Mouse (Mus musculus) midbrain, embryonic 10.5 days (tissue): ENCODE results near the gene Amer3. TPM values are rescaled to one million over a fixed set of nuclear protein-coding genes. Genes with fewer than 3 reads are reported as not detected.
"Not testable (repeated sequence)": the region's sequence is repeated elsewhere in the genome, so short reads cannot be mapped to it uniquely, and the experiment has no call there.

Experiments used
- DNase-seq: peaks from one replicate; pipeline ENCODE4 v3.0.0-alpha.2; 2017; ENCODE audit warnings: low spot score
- H3K27ac ChIP-seq: fragments of 300-500 bp; sonication (generic); replicated peaks from 2 replicates; pipeline ENCODE4 v1.5.1; 2016; ENCODE audit warnings: mild to moderate bottlenecking
- H3K27me3 ChIP-seq: fragments of 300-500 bp; sonication (generic); 2 replicates; pipeline ENCODE4 v1.6.1; 2016; ENCODE audit warnings: low read depth, mild to moderate bottlenecking; ENCODE audit not compliant: poor library complexity, severe bottlenecking
- H3K36me3 ChIP-seq: fragments of 300-500 bp; sonication (generic); 2 replicates; pipeline ENCODE4 v1.6.1; 2016; ENCODE audit warnings: mild to moderate bottlenecking, moderate library complexity
- H3K4me1 ChIP-seq: fragments of 300-500 bp; sonication (generic); 2 replicates; pipeline ENCODE4 v1.6.1; 2016
- H3K4me3 ChIP-seq: fragments of 300-500 bp; sonication (generic); 2 replicates; pipeline ENCODE4 v1.5.1; 2016; ENCODE audit warnings: mild to moderate bottlenecking, moderate library complexity
- H3K9me3 ChIP-seq: fragments of 300-500 bp; sonication (generic); replicated peaks from 2 replicates; pipeline ENCODE4 v1.6.1; 2016; ENCODE audit warnings: mild to moderate bottlenecking
- WGBS: fragments of 180-500 bp; shearing (Covaris S2); methylation state at CpG from one replicate; pipeline ENCODE4 v1.1.7; 2016; 5-methylcytosine and 5-hydroxymethylcytosine counted together
- polyA plus RNA-seq: library from polyadenylated mRNA; unstranded; fragments of >200 nt; fragmentation: Nextera tagmentation; extraction: Ambion mirVana; gene quantifications from 2 replicates; pipeline ENCODE4 v1.2.1, GENCODE M21; 2016

Amer3 gene
- 1.3 and 3.4 TPM in 2 replicates for polyA plus RNA-seq

DNA sequence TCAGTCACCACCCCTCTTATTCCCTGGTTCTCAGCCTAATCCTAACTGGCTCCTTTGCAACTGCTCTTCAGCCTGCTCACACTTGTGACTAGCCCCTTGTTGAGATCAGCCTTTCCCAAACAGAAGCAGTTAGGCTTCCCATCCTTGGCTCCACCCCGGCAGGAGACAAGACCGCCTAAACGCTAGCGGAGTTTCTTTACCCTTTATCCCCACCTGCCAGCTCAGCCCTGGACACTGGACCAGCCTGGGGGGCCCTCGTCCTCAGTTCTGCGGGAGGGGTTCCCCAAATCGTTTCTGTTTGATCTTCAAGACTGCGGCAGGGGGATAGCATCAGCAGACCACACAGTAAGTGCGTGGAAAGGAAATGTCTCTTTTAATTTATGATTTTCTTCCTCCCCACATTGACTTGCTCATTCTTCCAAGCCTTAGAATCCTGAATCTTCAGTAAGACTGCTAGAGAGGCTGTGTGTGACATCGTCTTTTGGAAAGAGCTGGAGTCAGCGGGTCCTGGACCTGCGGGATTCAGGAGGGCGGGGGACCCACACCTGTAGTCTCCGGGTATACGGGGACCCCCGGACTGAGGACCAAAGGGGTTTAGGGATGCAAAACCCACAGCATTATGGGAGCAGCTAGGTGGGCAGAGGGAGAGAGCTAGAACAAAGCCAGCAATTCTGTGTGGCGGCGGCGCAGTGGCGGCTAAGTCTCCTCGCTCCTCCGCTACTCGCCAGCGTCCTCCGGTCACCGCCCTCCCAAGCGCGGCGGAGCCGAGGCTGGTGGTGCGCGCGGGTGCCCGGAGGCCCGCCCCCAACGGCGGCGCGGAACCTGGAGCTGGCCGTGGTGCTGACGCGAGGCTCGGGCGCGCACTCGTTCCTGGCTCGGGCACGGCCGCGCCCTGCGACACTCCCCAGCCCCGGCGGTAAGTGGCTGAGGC is at the start of gene Amer3:
Amer3 (plus strand) TSS at position 807 of the 931 bp plus-strand sequence.
- under 1% methylated on average over 53 of the region's 53 CpGs for WGBS
- peak within 1 kb of the TSS; percentile 70 for H3K27ac ChIP-seq

DNA sequence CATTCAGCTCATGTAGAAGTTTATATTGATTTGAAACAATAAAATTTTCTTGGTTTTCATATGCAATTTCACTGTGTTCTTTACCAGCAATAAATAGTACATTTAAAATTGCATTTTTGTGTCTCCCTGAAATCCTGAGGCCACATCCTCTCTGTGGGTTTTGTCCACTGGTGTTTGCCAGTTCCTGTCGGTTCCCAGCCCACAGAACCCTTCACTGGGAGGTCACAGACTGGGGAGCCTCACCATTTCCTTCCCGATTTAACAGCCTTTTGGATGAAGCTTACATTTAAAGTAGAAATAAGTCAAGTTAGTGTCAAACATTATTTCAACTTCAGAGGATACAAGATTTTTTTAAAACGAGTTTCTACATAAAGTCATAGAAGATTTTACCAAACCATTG is 44.9 kb upstream of the Amer3 start:
- Histone ChIP-seq H3K4me1 (peaks cover 12% of the 10 kb centered on the region), H3K27me3 (peaks cover 46% of the 10 kb centered on the region)
- H3K4me3 ChIP-seq, H3K9me3 ChIP-seq, DNase-seq, H3K36me3 ChIP-seq, H3K27ac ChIP-seq: not testable (repeated sequence)
- WGBS = 58% methylated on average over 3 of the region's 3 CpGs

More for the DNA sequence above, at the start of gene Amer3:
- peaks cover 37% of the 10 kb centered on the region for H3K27me3 ChIP-seq
- H3K4me3 ChIP-seq = peak within 1 kb of the TSS; percentile 59
- H3K9me3 ChIP-seq = no peaks in the 10 kb centered on the region
- H3K36me3 ChIP-seq = no peaks in the 10 kb centered on the region
- peaks cover 18% of the 10 kb centered on the region for H3K4me1 ChIP-seq
- DNase-seq = peak; percentile 82

DNA sequence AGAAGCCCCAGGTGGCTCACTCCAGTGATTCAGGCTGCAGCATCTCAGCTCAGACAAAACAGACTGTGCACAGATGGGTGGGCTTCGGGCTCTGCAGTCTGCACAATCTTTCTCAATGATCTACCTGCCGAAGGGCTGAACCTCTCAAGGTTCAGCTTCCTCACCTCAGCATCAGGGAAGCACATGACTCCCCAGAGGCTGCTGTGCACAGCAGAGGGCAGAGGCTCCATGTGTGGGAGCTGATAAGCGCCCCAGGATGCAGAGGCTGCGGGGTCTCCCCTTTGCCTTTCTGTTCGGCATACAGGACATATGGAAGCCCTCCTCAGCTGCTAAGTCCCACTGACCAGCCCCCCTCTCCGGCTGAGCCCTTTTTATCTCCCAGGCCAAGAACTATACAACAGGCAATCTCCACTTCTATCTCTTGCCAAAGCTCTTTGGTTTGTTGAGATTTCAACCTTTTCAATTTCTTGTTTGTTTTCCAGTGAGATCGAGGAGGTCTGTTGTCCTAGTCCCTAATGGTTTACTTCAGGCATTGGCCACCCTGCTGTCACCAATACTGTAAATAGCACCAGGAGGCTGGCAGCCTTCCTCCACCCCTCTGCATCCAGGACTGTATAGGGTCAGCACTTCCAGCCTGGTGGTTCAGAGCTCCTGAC is 44.3 kb upstream of the Amer3 start, which contains the start of gene Cfc1:
Cfc1 (plus strand) TSS at position 606 of the 656 bp plus-strand sequence.
- WGBS = 32% methylated on average over 7 of the region's 7 CpGs
- Histone ChIP-seq H3K4me3 (peak within 1 kb of the TSS; percentile 34; the same call in 1 of the 2 replicates), H3K27me3 (peaks cover 47% of the 10 kb centered on the region), H3K4me1 (peaks cover 12% of the 10 kb centered on the region)
- H3K27ac ChIP-seq, H3K9me3 ChIP-seq, DNase-seq, H3K36me3 ChIP-seq: not testable (repeated sequence)

DNA sequence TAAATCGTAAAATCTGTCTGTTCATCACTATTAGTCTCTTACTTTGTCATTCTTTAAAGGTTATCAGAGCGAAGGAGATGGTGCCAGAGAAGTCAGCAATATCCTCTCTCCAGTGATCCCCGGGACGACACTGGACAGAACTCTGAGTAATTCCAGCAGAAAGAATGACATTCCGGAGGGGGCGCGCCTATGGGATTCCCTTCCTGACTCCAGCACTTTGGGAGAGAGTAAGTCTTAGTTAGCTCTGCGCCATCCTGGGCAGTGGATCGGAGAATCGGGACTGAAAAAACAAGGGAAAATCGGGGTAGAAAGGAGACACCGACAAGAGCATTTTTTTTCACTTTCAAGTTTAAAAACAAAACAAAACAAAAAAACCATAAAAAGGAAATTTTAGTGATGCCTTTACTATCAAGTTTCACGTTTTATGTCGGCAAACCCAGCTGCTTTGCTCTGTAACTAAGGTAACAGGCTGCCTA is 43.1 kb upstream of the Amer3 start:
- no peak overlapping the region for H3K27ac ChIP-seq
- H3K4me1 ChIP-seq = peaks cover 12% of the 10 kb centered on the region
- peak; percentile 28 for DNase-seq
- peak overlapping the region; percentile 34 for H3K4me3 ChIP-seq
- WGBS = 3% methylated on average over 14 of the region's 14 CpGs
- peaks cover 47% of the 10 kb centered on the region for H3K27me3 ChIP-seq
- H3K9me3 ChIP-seq = no peaks in the 10 kb centered on the region
- H3K36me3 ChIP-seq = no peaks in the 10 kb centered on the region

DNA sequence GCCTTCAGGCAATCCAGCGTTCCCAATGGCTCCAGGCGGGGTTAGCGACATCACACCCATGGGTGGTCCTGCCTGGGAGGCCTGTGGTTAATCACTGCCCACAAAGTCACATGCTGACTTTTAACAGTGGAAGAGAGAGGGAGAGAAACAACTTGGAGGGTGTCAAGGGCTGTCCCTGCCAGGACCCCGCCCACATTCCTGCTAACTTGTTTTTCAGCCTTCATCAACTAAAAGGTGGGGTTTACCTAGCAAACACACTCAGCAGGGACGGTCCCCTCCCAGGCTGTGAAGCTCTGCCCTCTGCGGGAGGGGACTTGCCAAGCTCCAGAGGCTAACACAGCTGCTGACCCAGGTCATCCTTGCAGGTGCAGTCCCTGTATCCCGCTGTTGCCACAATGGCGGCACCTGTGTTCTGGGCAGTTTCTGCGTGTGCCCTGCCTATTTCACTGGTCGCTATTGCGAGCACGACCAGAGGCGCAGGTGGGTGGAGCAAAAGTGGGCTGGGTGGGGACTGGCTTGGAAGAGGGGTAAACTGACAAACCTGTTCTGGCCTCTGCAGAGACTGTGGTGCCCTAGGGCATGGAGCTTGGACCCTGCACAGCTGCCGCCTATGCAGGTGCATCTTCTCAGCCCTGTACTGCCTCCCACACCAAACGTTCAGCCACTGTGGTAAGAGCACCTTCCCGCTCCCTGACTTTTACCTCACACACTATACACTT is 42.5 kb upstream of the Amer3 start:
- Histone ChIP-seq H3K9me3 (no peaks in the 10 kb centered on the region), H3K27ac (no peak overlapping the region), H3K4me1 (peaks cover 12% of the 10 kb centered on the region), H3K36me3 (no peaks in the 10 kb centered on the region), H3K4me3 (peak overlapping the region; percentile 34), H3K27me3 (peaks cover 47% of the 10 kb centered on the region)
- whole genome bisulfite sequencing = 3% methylated on average over 16 of the region's 16 CpGs
- DNase-seq = peak; percentile 38

DNA sequence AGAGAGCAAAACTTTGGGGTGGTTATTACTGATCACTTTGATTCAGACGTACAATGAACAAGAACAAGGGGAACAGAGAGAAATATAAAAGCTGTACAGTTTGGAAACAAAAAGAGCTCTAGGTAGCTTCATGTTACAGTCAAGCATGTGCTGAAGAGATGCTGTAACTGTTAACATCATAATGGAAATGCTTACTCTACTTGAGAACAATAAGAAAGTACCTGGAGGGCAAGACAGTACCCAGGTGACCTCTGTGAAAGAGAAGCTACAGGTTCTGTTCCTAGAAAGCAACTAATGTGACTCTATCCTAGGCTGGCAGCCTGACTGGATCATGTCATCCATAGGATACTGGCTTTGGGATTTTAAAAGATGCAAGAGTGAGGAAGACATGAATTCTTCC is 32.4 kb upstream of the Amer3 start:
- Histone ChIP-seq H3K4me3 (no peak overlapping the region), H3K9me3 (no peaks in the 10 kb centered on the region), H3K27ac (no peak overlapping the region), H3K27me3 (no peaks in the 10 kb centered on the region), H3K36me3 (no peaks in the 10 kb centered on the region), H3K4me1 (no peaks in the 10 kb centered on the region)
- WGBS = 85% methylated on average over 1 of the region's 1 CpGs
- DNase-seq = no peak

DNA sequence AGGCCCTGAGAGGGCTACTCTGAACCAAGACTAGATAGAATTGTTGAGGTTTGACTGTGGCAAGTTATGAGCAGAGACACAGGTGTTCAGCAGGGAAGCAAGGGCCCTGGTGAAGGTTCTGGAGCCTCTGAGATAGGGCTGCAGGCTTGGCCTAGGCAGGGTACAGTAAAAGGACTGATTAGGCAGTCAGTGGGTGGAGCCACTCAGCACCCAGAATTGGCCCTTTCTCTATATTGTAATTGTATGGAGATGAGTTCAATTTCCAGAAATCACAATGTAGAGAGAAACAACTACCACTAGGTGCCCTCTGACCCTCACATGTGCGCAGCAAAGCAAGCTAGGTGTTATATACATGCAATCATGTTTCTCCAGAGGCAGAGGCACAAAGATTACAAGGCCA is 25.8 kb upstream of the Amer3 start:
- Histone ChIP-seq H3K36me3 (no peaks in the 10 kb centered on the region), H3K9me3 (no peaks in the 10 kb centered on the region), H3K4me3 (no peak overlapping the region), H3K27ac (no peak overlapping the region), H3K4me1 (no peaks in the 10 kb centered on the region), H3K27me3 (no peaks in the 10 kb centered on the region)
- DNase-seq = no peak
- 91% methylated on average over 1 of the region's 1 CpGs for WGBS

DNA sequence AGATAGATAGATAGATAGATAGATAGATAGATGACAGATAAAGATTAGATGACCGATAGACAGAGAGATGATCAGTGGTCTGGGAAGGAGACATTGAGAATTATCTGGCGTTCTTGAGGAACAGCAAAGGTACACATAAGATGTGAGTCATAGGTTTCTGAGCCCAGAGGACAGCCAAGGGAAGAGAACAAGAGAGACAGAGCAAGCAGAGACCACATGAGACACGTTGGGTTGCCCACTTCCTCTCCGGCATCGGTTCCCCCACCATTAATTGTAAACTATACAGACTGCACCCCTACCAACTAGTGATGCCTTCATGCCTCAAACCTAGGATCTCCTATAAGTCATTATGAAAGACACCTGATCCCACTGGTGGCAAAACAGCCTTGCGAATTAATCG is 25.2 kb upstream of the Amer3 start:
- H3K27me3 ChIP-seq = no peaks in the 10 kb centered on the region
- H3K4me1 ChIP-seq = no peaks in the 10 kb centered on the region
- no peak overlapping the region for H3K4me3 ChIP-seq
- H3K27ac ChIP-seq = no peak overlapping the region
- WGBS = 85% methylated on average over 7 of the region's 7 CpGs
- H3K9me3 ChIP-seq = no peaks in the 10 kb centered on the region
- no peaks in the 10 kb centered on the region for H3K36me3 ChIP-seq
- no peak for DNase-seq

DNA sequence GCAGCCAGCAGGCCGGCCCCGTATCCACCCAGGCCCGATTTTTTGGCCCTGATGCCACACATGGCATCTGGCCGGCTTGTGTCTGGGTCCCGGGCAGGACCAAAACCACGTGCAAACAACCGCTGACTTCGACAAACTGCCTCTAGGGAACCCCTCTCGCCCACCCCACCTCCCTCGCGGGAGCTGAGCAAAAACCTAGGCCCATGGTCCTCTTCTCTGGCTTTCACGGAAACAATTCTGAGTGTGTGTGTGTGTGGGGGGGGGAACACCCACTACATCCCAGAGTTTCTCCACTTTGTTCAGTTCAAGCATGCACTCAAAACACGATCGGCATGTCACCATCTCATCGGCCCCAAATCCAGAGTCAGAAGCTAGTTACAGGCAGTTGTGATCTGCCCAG is 18.6 kb upstream of the Amer3 start, which contains the start of gene Prss40:
Prss40 (minus strand) TSS at position 101 of the 400 bp plus-strand sequence.
- Histone ChIP-seq H3K9me3 (no peaks in the 10 kb centered on the region), H3K36me3 (no peaks in the 10 kb centered on the region), H3K27me3 (no peaks in the 10 kb centered on the region), H3K4me3 (no peak within 1 kb of the TSS), H3K27ac (no peak within 1 kb of the TSS), H3K4me1 (no peaks in the 10 kb centered on the region)
- WGBS = 87% methylated on average over 15 of the region's 15 CpGs
- DNase-seq = no peak

DNA sequence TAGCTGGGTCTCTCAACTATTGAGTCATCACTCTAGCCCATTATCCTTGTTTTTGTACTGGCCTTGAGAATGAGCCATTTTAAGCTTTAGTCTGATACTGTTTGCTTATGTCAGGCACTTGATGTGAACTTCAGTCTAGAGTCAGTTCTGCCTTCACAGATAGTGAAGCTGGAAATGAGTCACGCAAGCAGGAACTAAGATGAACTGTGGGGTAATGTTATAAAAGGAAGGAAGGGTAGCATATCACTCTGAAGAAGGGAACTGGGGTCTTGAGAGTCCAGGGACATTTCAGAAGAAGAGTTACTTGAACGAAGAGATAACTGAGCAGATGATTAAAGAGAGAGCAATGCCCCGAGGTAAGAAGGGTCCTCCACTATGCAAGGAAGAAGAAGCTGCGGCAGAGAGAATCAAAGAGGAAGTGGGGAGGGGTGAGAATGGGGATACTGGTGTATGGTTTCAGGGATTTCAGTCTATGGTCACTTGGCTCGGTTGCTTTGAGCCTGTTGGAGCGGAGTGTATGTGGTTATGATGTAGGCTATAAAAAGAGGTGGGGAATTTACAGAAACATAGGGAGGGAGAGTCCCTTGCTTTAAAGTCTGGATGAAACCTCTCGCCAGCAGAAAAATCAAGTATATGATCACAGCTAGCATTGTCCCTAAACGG is 14.9 kb upstream of the Amer3 start:
- Histone ChIP-seq H3K9me3 (no peaks in the 10 kb centered on the region), H3K4me3 (no peak overlapping the region), H3K36me3 (no peaks in the 10 kb centered on the region), H3K27ac (no peak overlapping the region), H3K4me1 (no peaks in the 10 kb centered on the region), H3K27me3 (no peaks in the 10 kb centered on the region)
- WGBS = 83% methylated on average over 8 of the region's 8 CpGs
- DNase-seq = no peak

DNA sequence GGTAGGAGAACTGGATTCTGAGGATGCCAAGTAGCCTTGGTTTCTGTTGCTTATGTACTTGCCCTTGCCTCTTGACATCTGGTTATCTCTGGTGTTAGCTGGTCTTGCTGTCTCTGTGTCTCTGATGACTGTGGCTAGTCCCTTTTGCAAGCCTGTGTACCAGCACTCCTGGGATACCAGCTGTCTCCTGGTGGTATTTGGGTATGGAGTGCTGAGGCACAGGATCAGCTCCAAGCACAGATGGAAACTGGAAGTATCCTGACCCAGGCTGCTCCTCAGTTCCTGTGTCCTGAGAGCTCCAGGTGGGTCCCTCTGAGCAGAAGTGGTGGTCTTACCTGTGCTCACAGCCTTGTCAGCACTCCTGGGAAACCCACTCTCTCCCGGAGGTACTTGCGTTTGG is 11.3 kb upstream of the Amer3 start:
- no peaks in the 10 kb centered on the region for H3K9me3 ChIP-seq
- H3K27me3 ChIP-seq = no peaks in the 10 kb centered on the region
- WGBS = 91% methylated on average over 2 of the region's 2 CpGs
- H3K4me1 ChIP-seq = no peaks in the 10 kb centered on the region
- no peak overlapping the region for H3K27ac ChIP-seq
- H3K36me3 ChIP-seq = no peaks in the 10 kb centered on the region
- no peak for DNase-seq
- no peak overlapping the region for H3K4me3 ChIP-seq

DNA sequence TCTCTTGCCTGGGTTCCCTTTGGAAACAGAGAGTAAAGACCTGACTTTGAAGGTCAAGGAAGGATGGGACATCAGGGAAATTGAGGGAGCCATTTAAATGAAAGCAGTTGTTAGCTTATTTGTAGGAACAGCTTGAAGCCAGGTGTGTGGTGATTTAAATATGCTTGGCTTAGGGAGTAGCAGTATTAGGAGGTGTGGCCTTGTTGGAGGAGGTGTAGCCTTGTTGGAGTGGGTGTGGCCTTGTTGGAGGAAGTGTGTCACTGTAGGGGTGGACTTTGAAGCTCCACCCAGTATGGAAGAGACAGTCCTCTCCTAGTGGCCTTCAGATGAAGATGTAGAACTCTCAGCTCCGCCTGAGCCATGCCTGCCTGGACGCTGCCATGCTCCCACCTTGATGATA is 9.6 kb upstream of the Amer3 start:
- 96% methylated on average over 2 of the region's 2 CpGs for WGBS
- Histone ChIP-seq H3K27ac (no peak overlapping the region), H3K27me3 (no peaks in the 10 kb centered on the region), H3K4me1 (no peaks in the 10 kb centered on the region), H3K9me3 (no peaks in the 10 kb centered on the region), H3K36me3 (no peaks in the 10 kb centered on the region), H3K4me3 (no peak overlapping the region)
- DNase-seq = no peak
